26 mouse cellular contexts compared by ENCODE assay signal in genomic region chr12:16222205-16222604, GRCm38 (mm10).
DNase-seq lines count a peak whose midpoint lies in the region; ATAC-seq and TF ChIP-seq lines count a peak whose summit lies in the region.
"Had no signal": no experiment of that assay in that cellular context is flagged by ENCODE, and none has a peak within 500 bp of the region (broad histone marks: within the 10 kb centered on the region; RNA-seq: fewer than 3 reads in every experiment).

No protein-coding gene starts in this region.

- no peaks in the 10 kb centered on the region for H3K36me3 ChIP-seq in forebrain, embryonic 13.5 days (ENCODE audit: poor library complexity, severe bottlenecking)
- no peaks in the 10 kb centered on the region for H3K36me3 ChIP-seq in forebrain, embryonic 12.5 days (replicated peaks)
- no peaks in the 10 kb centered on the region for H3K36me3 ChIP-seq in heart, embryonic 16.5 days (ENCODE audit: control insufficient read depth, insufficient read depth)
- H3K36me3 ChIP-seq in stomach, embryonic 16.5 days (ENCODE audit: control insufficient read depth, insufficient read depth, low read length) = no peaks in the 10 kb centered on the region
- H3K36me3 ChIP-seq in intestine, embryonic 15.5 days = no peaks in the 10 kb centered on the region
- H3K36me3 ChIP-seq: embryonic facial prominence, embryonic 10.5 days; embryonic facial prominence, embryonic 13.5 days; heart, embryonic 10.5 days; heart, embryonic 13.5 days had no signal

- H3K4me3 ChIP-seq in forebrain, embryonic 13.5 days = no peak overlapping the region
- no peak overlapping the region for H3K4me3 ChIP-seq in forebrain, embryonic 12.5 days (replicated peaks)
- no peak overlapping the region for H3K4me3 ChIP-seq in gastrocnemius, adult 2 months
- no peak overlapping the region for H3K4me3 ChIP-seq in heart, embryonic 16.5 days (ENCODE audit: low read length)
- no peak overlapping the region for H3K4me3 ChIP-seq in stomach, embryonic 16.5 days (replicated peaks; ENCODE audit: low read length)
- no peak overlapping the region for H3K4me3 ChIP-seq in intestine, embryonic 15.5 days (replicated peaks)
- H3K4me3 ChIP-seq: embryonic facial prominence, embryonic 10.5 days; embryonic facial prominence, embryonic 13.5 days; erythroblast, embryonic 14.5 days; heart, embryonic 10.5 days; heart, embryonic 13.5 days had no signal

- no peak overlapping the region for H3K4me2 ChIP-seq in forebrain, embryonic 13.5 days
- no peak overlapping the region for H3K4me2 ChIP-seq in forebrain, embryonic 12.5 days
- H3K4me2 ChIP-seq in heart, embryonic 16.5 days (ENCODE audit: low read depth, low read length) = no peak overlapping the region
- no peak overlapping the region for H3K4me2 ChIP-seq in stomach, embryonic 16.5 days (ENCODE audit: low read depth, low read length)
- no peak overlapping the region for H3K4me2 ChIP-seq in intestine, embryonic 15.5 days (replicated peaks)
- H3K4me2 ChIP-seq: embryonic facial prominence, embryonic 13.5 days; hindbrain, embryonic 14.5 days had no signal

- intact Hi-C loops in gastrocnemius, adult 2 months (cut with DNase I) = no loop called here
- intact Hi-C loops in heart, postnatal 25 days (cut with DNase I) = loop anchor here (5.0 kb wide), 3 partner anchors 65 to 310 kb away; no protein-coding TSS in a partner anchor

- no peak overlapping the region for H3K27ac ChIP-seq in forebrain, embryonic 13.5 days
- no peak overlapping the region for H3K27ac ChIP-seq in forebrain, embryonic 12.5 days
- peak overlapping the region; percentile 80 for H3K27ac ChIP-seq in gastrocnemius, adult 2 months
- peak overlapping the region; percentile 85 for H3K27ac ChIP-seq in heart, embryonic 16.5 days (ENCODE audit: low read length)
- H3K27ac ChIP-seq in stomach, embryonic 16.5 days (ENCODE audit: low read length) = peak overlapping the region; percentile 33; the same call in 1 of the 2 replicates
- no peak overlapping the region for H3K27ac ChIP-seq in intestine, embryonic 15.5 days
- H3K27ac ChIP-seq: embryonic facial prominence, embryonic 10.5 days; embryonic facial prominence, embryonic 13.5 days; heart, embryonic 10.5 days; hindbrain, embryonic 14.5 days; hindbrain, postnatal 0 days had no signal

- no peak for TF ChIP-seq CTCF in gastrocnemius, adult 2 months (IDR thresholded peaks at IDR 0.05)

- no peaks in the 10 kb centered on the region for H3K27me3 ChIP-seq in forebrain, embryonic 13.5 days
- H3K27me3 ChIP-seq in forebrain, embryonic 12.5 days = no peaks in the 10 kb centered on the region
- no peaks in the 10 kb centered on the region for H3K27me3 ChIP-seq in heart, embryonic 16.5 days (ENCODE audit: control insufficient read depth, insufficient read depth, low read length)
- no peaks in the 10 kb centered on the region for H3K27me3 ChIP-seq in stomach, embryonic 16.5 days (ENCODE audit: control insufficient read depth, insufficient read depth, low read length)
- no peaks in the 10 kb centered on the region for H3K27me3 ChIP-seq in intestine, embryonic 15.5 days (replicated peaks)
- H3K27me3 ChIP-seq: embryonic facial prominence, embryonic 13.5 days; heart, embryonic 13.5 days had no signal

- ATAC-seq in forebrain, embryonic 13.5 days = 0 out of 2 replicates have a peak, but pooled peaks have one; percentile 7
- no peak for ATAC-seq in forebrain, embryonic 12.5 days (ENCODE audit: low FRiP score)
- no peak for ATAC-seq in heart, embryonic 16.5 days (replicated peaks; ENCODE audit: extremely low read depth, insufficient read depth, low FRiP score)
- ATAC-seq in stomach, embryonic 16.5 days (ENCODE audit: insufficient read depth, low FRiP score) = peak; percentile 90; the same call in 1 of the 2 replicates
- no peak for ATAC-seq in intestine, embryonic 15.5 days
- ATAC-seq: activated CD4-positive, CD25-positive, alpha-beta regulatory T cell, adult 4 months; inflammation-experienced regulatory T-cells, adult 6 months; intestine, postnatal 0 days had no signal

- no peak for DNase-seq in gastrocnemius, adult 2 months
- no peak for DNase-seq in gastrocnemius, adult 8-10 months (ENCODE audit: low spot score in 2 of 2)
- no peak for DNase-seq in heart, postnatal 25 days (ENCODE audit: low spot score)
- DNase-seq: adrenal gland, adult 8-10 months; adrenal gland, postnatal 25 days; cerebellum, adult 11-12 months; cerebellum, postnatal 10 days; embryo, embryonic 11 days; gastrocnemius, postnatal 14 days; heart, adult 11 months; heart, postnatal 4 days had no signal

- no peak overlapping the region for H3K9ac ChIP-seq in forebrain, embryonic 13.5 days
- no peak overlapping the region for H3K9ac ChIP-seq in forebrain, embryonic 12.5 days
- H3K9ac ChIP-seq in heart, embryonic 16.5 days (ENCODE audit: low read length) = no peak overlapping the region
- H3K9ac ChIP-seq in stomach, embryonic 16.5 days (ENCODE audit: low read length) = no peak overlapping the region
- no peak overlapping the region for H3K9ac ChIP-seq in intestine, embryonic 15.5 days
- H3K9ac ChIP-seq: embryonic facial prominence, embryonic 13.5 days; heart, embryonic 13.5 days; hindbrain, embryonic 14.5 days had no signal

- peaks cover 11% of the 10 kb centered on the region for H3K4me1 ChIP-seq in forebrain, embryonic 13.5 days
- peaks cover 3% of the 10 kb centered on the region; the same call in 1 of the 2 replicates for H3K4me1 ChIP-seq in forebrain, embryonic 12.5 days
- H3K4me1 ChIP-seq in heart, embryonic 16.5 days (ENCODE audit: control insufficient read depth, insufficient read depth, low read length) = peaks cover 14% of the 10 kb centered on the region
- H3K4me1 ChIP-seq in stomach, embryonic 16.5 days (ENCODE audit: control insufficient read depth, insufficient read depth, low read length) = no peaks in the 10 kb centered on the region
- H3K4me1 ChIP-seq in intestine, embryonic 15.5 days (replicated peaks) = no peaks in the 10 kb centered on the region
- H3K4me1 ChIP-seq: embryonic facial prominence, embryonic 10.5 days; embryonic facial prominence, embryonic 13.5 days had no signal

- no peaks in the 10 kb centered on the region for H3K9me3 ChIP-seq in forebrain, embryonic 13.5 days (replicated peaks)
- H3K9me3 ChIP-seq in forebrain, embryonic 12.5 days = no peaks in the 10 kb centered on the region
- no peaks in the 10 kb centered on the region for H3K9me3 ChIP-seq in heart, embryonic 16.5 days (replicated peaks; ENCODE audit: control insufficient read depth, low read length)
- H3K9me3 ChIP-seq in stomach, embryonic 16.5 days (replicated peaks; ENCODE audit: control insufficient read depth, low read length) = no peaks in the 10 kb centered on the region
- H3K9me3 ChIP-seq in intestine, embryonic 15.5 days = no peaks in the 10 kb centered on the region
- H3K9me3 ChIP-seq: embryonic facial prominence, embryonic 10.5 days; embryonic facial prominence, embryonic 13.5 days; heart, embryonic 10.5 days; heart, embryonic 13.5 days had no signal

Comparison
In these comparisons a context has a peak if more than half of its experiments do, and no peak if none do; other contexts are left out.
1. ATAC-seq: peak in forebrain, embryonic 13.5 days (single experiment) and stomach, embryonic 16.5 days (single experiment); none in forebrain, embryonic 12.5 days (single experiment), heart, embryonic 16.5 days (single experiment) and intestine, embryonic 15.5 days (single experiment).
2. H3K27ac ChIP-seq: peak in gastrocnemius, adult 2 months (single experiment), heart, embryonic 16.5 days (single experiment) and stomach, embryonic 16.5 days (single experiment); none in forebrain, embryonic 13.5 days (single experiment), forebrain, embryonic 12.5 days (single experiment) and intestine, embryonic 15.5 days (single experiment).